Mouse (Mus musculus) myocyte (in vitro differentiated cells): Measurements from ENCODE around the gene Zdhhc8.

Experiments used
- MYOG ChIP-seq, 3 experiments: IDR thresholded peaks; one replicate each; pipeline ENCODE4 v1.6.1; 2011; ENCODE audit warnings: control low read depth in 2 of 3, low read depth in 2 of 3, mild to moderate bottlenecking in 2 of 3; ENCODE audit not compliant: insufficient read length in 2 of 3, control insufficient read depth in 1 of 3, insufficient read depth in 1 of 3
- POLR2A ChIP-seq: IDR thresholded peaks from one replicate; pipeline ENCODE4 v1.6.1; 2011; ENCODE audit warnings: low read depth, mild to moderate bottlenecking, control low read depth, moderate library complexity; ENCODE audit not compliant: insufficient read length
- USF1 ChIP-seq: IDR thresholded peaks from one replicate; pipeline ENCODE4 v1.6.1; 2011; ENCODE audit warnings: low read depth, mild to moderate bottlenecking, control low read depth, moderate library complexity

GRCm38 (mm10) chr16:18221543-18221898 lies 13.4 kb downstream of the Zdhhc8 start:
- TF ChIP-seq POLR2A (no peak), USF1 (no peak), MYOG (IDR thresholded peaks at IDR 0.05; ENCODE audit: control insufficient read depth in 1 of 3, insufficient read depth in 1 of 3, insufficient read length in 2 of 3, low read depth in 2 of 3) (no peak)
